Mouse (Mus musculus): ENCODE data around the gene Polr2b. TPM values are rescaled to one million over a fixed set of nuclear protein-coding genes. Genes with fewer than 3 reads are reported as not detected.
A peak's percentile ranks its signal among the peaks of the same experiment; 100 is the strongest.

Polr2b gene
- polyA plus RNA-seq, 1 experiment = 32.2 TPM

GRCm38 (mm10) chr5:77385900-77386595, 76.1 kb downstream of the Polr2b start:
- Histone ChIP-seq H3K27ac (ENCODE audit: insufficient read depth, low read depth, low read length) (peak overlapping the region; percentile 95), H3K4me1 (ENCODE audit: control insufficient read depth, insufficient read depth, low read length) (peaks cover 70% of the 10 kb centered on the region), H3K36me3 (ENCODE audit: control insufficient read depth, insufficient read depth, low read length) (no peaks in the 10 kb centered on the region), H3K4me3 (ENCODE audit: insufficient read depth, low read depth, low read length) (no peak overlapping the region), H3K27me3 (replicated peaks; ENCODE audit: control insufficient read depth, insufficient read depth, low read length) (no peaks in the 10 kb centered on the region)
- no peak for DNase-seq
- TF ChIP-seq CTCF (conservative IDR thresholded peaks at IDR 0.05; ENCODE audit: insufficient read depth, insufficient read length, low read depth, low read length) = no peak
- no peak for TF ChIP-seq POLR2A (IDR thresholded peaks at IDR 0.05; ENCODE audit: low read depth, low read length)
- WGBS = 49% methylated on average over 6 of the region's 6 CpGs

GRCm38 (mm10) chr5:77386596-77387413, 76.9 kb downstream of the Polr2b start:
- Histone ChIP-seq H3K36me3 (ENCODE audit: control insufficient read depth, insufficient read depth, low read length) (no peaks in the 10 kb centered on the region), H3K4me1 (ENCODE audit: control insufficient read depth, insufficient read depth, low read length) (peaks cover 67% of the 10 kb centered on the region), H3K27ac (ENCODE audit: insufficient read depth, low read depth, low read length) (peak overlapping the region; percentile 95), H3K27me3 (replicated peaks; ENCODE audit: control insufficient read depth, insufficient read depth, low read length) (no peaks in the 10 kb centered on the region), H3K4me3 (ENCODE audit: insufficient read depth, low read depth, low read length) (no peak overlapping the region)
- WGBS = 17% methylated on average over 10 of the region's 10 CpGs
- no peak for TF ChIP-seq POLR2A (IDR thresholded peaks at IDR 0.05; ENCODE audit: low read depth, low read length)
- 0 out of 2 replicates have a peak, but pooled peaks have one; percentile 16 for TF ChIP-seq CTCF (conservative IDR thresholded peaks at IDR 0.05; ENCODE audit: insufficient read depth, insufficient read length, low read depth, low read length)
- DNase-seq = no peak

DNA sequence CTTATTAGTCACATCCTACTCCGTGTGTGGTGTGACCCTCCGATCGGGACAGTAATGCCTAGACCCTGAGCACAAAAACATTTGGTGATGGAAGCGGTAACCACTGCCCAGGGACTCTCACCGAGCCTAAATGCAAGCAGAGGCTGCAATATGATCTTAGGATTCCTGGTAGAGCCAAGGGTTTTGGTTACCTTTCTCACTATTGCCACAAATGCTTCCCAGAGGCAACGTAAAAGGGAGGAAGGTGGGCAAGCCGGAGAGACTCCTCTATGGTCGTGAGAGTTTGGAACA, 77.4 kb downstream of the Polr2b start:
- 14% methylated on average over 8 of the region's 8 CpGs for WGBS
- Histone ChIP-seq H3K4me3 (ENCODE audit: insufficient read depth, low read depth, low read length) (no peak overlapping the region), H3K4me1 (ENCODE audit: control insufficient read depth, insufficient read depth, low read length) (peaks cover 61% of the 10 kb centered on the region), H3K27me3 (replicated peaks; ENCODE audit: control insufficient read depth, insufficient read depth, low read length) (no peaks in the 10 kb centered on the region), H3K36me3 (ENCODE audit: control insufficient read depth, insufficient read depth, low read length) (no peaks in the 10 kb centered on the region), H3K27ac (ENCODE audit: insufficient read depth, low read depth, low read length) (peak overlapping the region; percentile 95)
- TF ChIP-seq POLR2A (IDR thresholded peaks at IDR 0.05; ENCODE audit: low read depth, low read length) = no peak
- no peak for TF ChIP-seq CTCF (conservative IDR thresholded peaks at IDR 0.05; ENCODE audit: insufficient read depth, insufficient read length, low read depth, low read length)
- no peak for DNase-seq

- peak overlapping the region; percentile 64 for H3K27ac ChIP-seq (ENCODE audit: insufficient read depth, low read depth, low read length)
- no peak for TF ChIP-seq POLR2A (IDR thresholded peaks at IDR 0.05; ENCODE audit: low read depth, low read length)
- TF ChIP-seq CTCF (conservative IDR thresholded peaks at IDR 0.05; ENCODE audit: insufficient read depth, insufficient read length, low read depth, low read length) = no peak
- DNase-seq = peak; percentile 42
- peaks cover 60% of the 10 kb centered on the region for H3K4me1 ChIP-seq (ENCODE audit: control insufficient read depth, insufficient read depth, low read length)
- no peaks in the 10 kb centered on the region for H3K27me3 ChIP-seq (replicated peaks; ENCODE audit: control insufficient read depth, insufficient read depth, low read length)
- 50% methylated on average over 6 of the region's 6 CpGs for WGBS
- no peaks in the 10 kb centered on the region for H3K36me3 ChIP-seq (ENCODE audit: control insufficient read depth, insufficient read depth, low read length)
- no peak overlapping the region for H3K4me3 ChIP-seq (ENCODE audit: insufficient read depth, low read depth, low read length)
Observed at GRCm38 (mm10) chr5:77388359-77388758, 78.4 kb downstream of the Polr2b start.

GRCm38 (mm10) chr5:77390272-77390671, 80.3 kb downstream of the Polr2b start:
- TF ChIP-seq POLR2A (IDR thresholded peaks at IDR 0.05; ENCODE audit: low read depth, low read length) (no peak), CTCF (conservative IDR thresholded peaks at IDR 0.05; ENCODE audit: insufficient read depth, insufficient read length, low read depth, low read length) (no peak)
- WGBS = 44% methylated on average over 2 of the region's 2 CpGs
- Histone ChIP-seq H3K36me3 (ENCODE audit: control insufficient read depth, insufficient read depth, low read length) (no peaks in the 10 kb centered on the region), H3K4me1 (ENCODE audit: control insufficient read depth, insufficient read depth, low read length) (peaks cover 53% of the 10 kb centered on the region), H3K27me3 (replicated peaks; ENCODE audit: control insufficient read depth, insufficient read depth, low read length) (no peaks in the 10 kb centered on the region), H3K4me3 (ENCODE audit: insufficient read depth, low read depth, low read length) (no peak overlapping the region), H3K27ac (ENCODE audit: insufficient read depth, low read depth, low read length) (peak overlapping the region; percentile 53)
- DNase-seq = peak; percentile 64

DNA sequence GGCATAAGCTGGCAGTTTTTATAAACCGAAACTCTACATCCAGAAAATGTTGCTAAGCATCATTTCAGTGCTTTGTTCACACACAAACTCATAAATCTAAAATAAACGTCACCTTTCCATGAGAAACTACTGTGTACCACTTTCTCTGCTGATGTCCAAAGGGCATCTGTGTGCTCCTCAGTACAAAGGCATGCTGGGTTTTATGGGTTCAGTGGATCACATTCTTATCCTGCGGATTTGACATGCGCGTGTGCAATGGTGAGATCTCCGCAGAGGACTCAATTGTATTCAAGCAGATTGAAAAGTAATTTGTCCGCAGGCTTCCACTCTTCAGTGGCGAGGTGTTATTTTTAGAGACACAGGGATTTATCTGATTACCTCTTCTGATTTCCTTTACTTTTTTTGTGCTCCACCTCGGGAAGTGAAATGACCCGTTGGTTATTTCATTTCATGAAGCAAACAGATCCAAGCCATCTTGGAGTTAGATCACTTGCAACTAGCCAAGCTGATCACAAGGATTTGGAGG, 83.2 kb downstream of the Polr2b start:
- H3K27me3 ChIP-seq (replicated peaks; ENCODE audit: control insufficient read depth, insufficient read depth, low read length) = no peaks in the 10 kb centered on the region
- peak; percentile 70 for DNase-seq
- H3K4me3 ChIP-seq (ENCODE audit: insufficient read depth, low read depth, low read length) = no peak overlapping the region
- no peaks in the 10 kb centered on the region for H3K36me3 ChIP-seq (ENCODE audit: control insufficient read depth, insufficient read depth, low read length)
- peak overlapping the region; percentile 82 for H3K27ac ChIP-seq (ENCODE audit: insufficient read depth, low read depth, low read length)
- TF ChIP-seq POLR2A (IDR thresholded peaks at IDR 0.05; ENCODE audit: low read depth, low read length) (no peak), CTCF (conservative IDR thresholded peaks at IDR 0.05; ENCODE audit: insufficient read depth, insufficient read length, low read depth, low read length) (no peak)
- 51% methylated on average over 10 of the region's 10 CpGs for WGBS
- H3K4me1 ChIP-seq (ENCODE audit: control insufficient read depth, insufficient read depth, low read length) = peaks cover 42% of the 10 kb centered on the region

Measured in kidney, adult 2 months (tissue).